Mouse (Mus musculus): Measurements from ENCODE around the gene Clcn7.
"Not testable (repeated sequence)": the region's sequence is repeated elsewhere in the genome, so short reads cannot be mapped to it uniquely, and the experiment has no call there.

The Clcn7 gene

GRCm38 (mm10) chr17:25133275-25133698 is at the start of gene Clcn7:
Gene Clcn7 (plus strand): TSS chr17:25133391.
- peak; percentile 67 for DNase-seq (ENCODE audit: extremely low read depth, low read depth)

- DNase-seq (ENCODE audit: extremely low read depth, low read depth), result no peak
These were observed 49.7 kb upstream of the Clcn7 start, which contains the start of gene Tmem204 for GRCm38 (mm10) chr17:25083444-25083931. Gene Tmem204 (minus strand): TSS chr17:25083591.

GRCm38 (mm10) chr17:25084835-25085385 is 48.3 kb upstream of the Clcn7 start:
- DNase-seq (ENCODE audit: extremely low read depth, low read depth), result no peak

- no peak for DNase-seq (ENCODE audit: extremely low read depth, low read depth)
These were observed 46.5 kb upstream of the Clcn7 start for GRCm38 (mm10) chr17:25086724-25087123.

GRCm38 (mm10) chr17:25089158-25089557 is 44.0 kb upstream of the Clcn7 start:
- no peak for DNase-seq (ENCODE audit: extremely low read depth, low read depth)

- DNase-seq (ENCODE audit: extremely low read depth, low read depth), result no peak
These were observed 42.7 kb upstream of the Clcn7 start for GRCm38 (mm10) chr17:25090450-25090849.

GRCm38 (mm10) chr17:25096221-25096620 is 37.0 kb upstream of the Clcn7 start:
- no peak for DNase-seq (ENCODE audit: extremely low read depth, low read depth)

- DNase-seq (ENCODE audit: extremely low read depth, low read depth), result no peak
These were observed 33.1 kb upstream of the Clcn7 start for GRCm38 (mm10) chr17:25100052-25100451.

GRCm38 (mm10) chr17:25101338-25101737 is 31.9 kb upstream of the Clcn7 start:
- DNase-seq (ENCODE audit: extremely low read depth, low read depth), result no peak

GRCm38 (mm10) chr17:25107786-25108185 is 25.4 kb upstream of the Clcn7 start:
- no peak for DNase-seq (ENCODE audit: extremely low read depth, low read depth)

- DNase-seq (ENCODE audit: extremely low read depth, low read depth), result no peak
These were observed 23.6 kb upstream of the Clcn7 start for GRCm38 (mm10) chr17:25109578-25109977.

- DNase-seq (ENCODE audit: extremely low read depth, low read depth), result no peak
These were observed 22.6 kb upstream of the Clcn7 start for GRCm38 (mm10) chr17:25110590-25110989.

GRCm38 (mm10) chr17:25111220-25111619 is 22.0 kb upstream of the Clcn7 start:
- DNase-seq (ENCODE audit: extremely low read depth, low read depth), result no peak

GRCm38 (mm10) chr17:25111739-25112422 is 21.3 kb upstream of the Clcn7 start:
- DNase-seq (ENCODE audit: extremely low read depth, low read depth), result no peak

- DNase-seq (ENCODE audit: extremely low read depth, low read depth), result no peak
These were observed 20.8 kb upstream of the Clcn7 start for GRCm38 (mm10) chr17:25112423-25112810.

GRCm38 (mm10) chr17:25114908-25115645 is 18.1 kb upstream of the Clcn7 start:
- peak; percentile 60 for DNase-seq (ENCODE audit: extremely low read depth, low read depth)

- DNase-seq (ENCODE audit: extremely low read depth, low read depth), result peak; percentile 81
These were observed 17.3 kb upstream of the Clcn7 start, which contains the start of gene Telo2 for GRCm38 (mm10) chr17:25115664-25116432. Gene Telo2 (minus strand): TSS chr17:25115967.

GRCm38 (mm10) chr17:25117263-25117662 is 15.9 kb upstream of the Clcn7 start:
- DNase-seq (ENCODE audit: extremely low read depth, low read depth), result peak; percentile 60

GRCm38 (mm10) chr17:25120406-25120805 is 12.8 kb upstream of the Clcn7 start, which contains the start of gene Ptx4:
Gene Ptx4 (plus strand): TSS chr17:25120760.
- DNase-seq (ENCODE audit: extremely low read depth, low read depth), result no peak

GRCm38 (mm10) chr17:25123979-25124378 is 9.2 kb upstream of the Clcn7 start:
- DNase-seq (ENCODE audit: extremely low read depth, low read depth), result no peak

- not testable (repeated sequence) for DNase-seq (ENCODE audit: extremely low read depth, low read depth)
These were observed 7.6 kb upstream of the Clcn7 start for GRCm38 (mm10) chr17:25125442-25126060.
